Mouse (Mus musculus) liver, embryonic 14.5 days (tissue): ENCODE data around the gene Gabbr2.

Experiments
- CTCF ChIP-seq: IDR thresholded peaks from 2 replicates; pipeline ENCODE4 v1.5.1; 2016; ENCODE audit warnings: antibody characterized with exemption, low read depth, control low read depth
- EP300 ChIP-seq: IDR thresholded peaks from 2 replicates; pipeline ENCODE4 v1.6.1; 2016; ENCODE audit warnings: antibody characterized with exemption, low read depth

DNA sequence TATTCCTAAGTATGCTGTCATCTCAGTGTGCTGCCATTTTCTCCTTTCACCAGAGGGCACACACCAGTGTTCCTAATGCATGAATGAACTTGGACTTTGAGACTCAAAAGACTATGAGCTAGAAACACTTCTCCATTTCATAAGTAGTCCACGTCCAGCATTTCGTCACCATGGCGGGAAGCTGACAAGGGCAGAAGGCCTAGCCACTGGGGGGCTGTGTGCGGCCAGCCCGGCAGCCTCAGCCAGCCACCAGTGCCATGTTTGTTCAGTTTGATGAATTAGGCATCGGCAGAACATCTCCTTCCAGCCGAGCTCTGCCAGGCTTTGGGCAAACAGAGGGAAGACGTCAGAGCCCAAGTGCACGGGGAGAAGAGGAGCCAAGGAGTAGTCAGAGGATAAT, 97.5 kb downstream of the Gabbr2 start:
- no peak for TF ChIP-seq CTCF
- no peak for TF ChIP-seq EP300
